Mouse (Mus musculus) cortical plate, adult 2 months (tissue): ENCODE results near the gene Slc13a3.

Experiments used
- CTCF ChIP-seq: fragments of 200-500 bp; IDR thresholded peaks from 2 replicates; pipeline ENCODE4 v1.5.1; 2011; ENCODE audit warnings: mild to moderate bottlenecking, control low read depth, low read length; ENCODE audit not compliant: insufficient read depth; ENCODE audit errors: extremely low read depth
- POLR2A ChIP-seq: fragments of 200-500 bp; IDR thresholded peaks from 2 replicates; pipeline ENCODE4 v1.6.1; 2011; ENCODE audit warnings: mild to moderate bottlenecking, low read length, control low read depth; ENCODE audit not compliant: insufficient read depth; ENCODE audit errors: extremely low read depth

DNA sequence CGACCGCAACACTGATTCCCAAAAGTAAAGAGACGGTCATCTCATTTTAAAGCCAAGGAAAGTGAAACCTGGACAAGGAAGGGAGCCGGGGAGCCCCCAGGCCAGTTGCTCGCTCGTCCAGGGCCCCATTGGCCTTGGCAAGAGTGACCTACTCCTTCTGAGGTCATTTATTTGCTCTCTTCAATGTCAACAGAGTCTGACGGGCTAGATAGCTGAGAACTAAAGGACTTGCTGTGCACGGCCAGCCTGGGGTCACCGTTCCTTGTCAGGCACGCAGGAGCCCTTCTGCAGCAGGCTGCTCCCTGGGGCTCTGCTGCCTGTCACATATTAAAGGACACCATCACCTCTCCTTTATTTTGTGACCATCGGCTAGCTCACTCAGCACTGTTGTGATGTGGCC lies 1.1 kb downstream of the Slc13a3 start:
- TF ChIP-seq POLR2A = no peak
- TF ChIP-seq CTCF = no peak
